Mouse (Mus musculus): ENCODE results near the gene Cnnm4.
A peak's percentile ranks its signal among the peaks of the same experiment; 100 is the strongest.

Cnnm4 gene

GRCm38 (mm10) chr1:36471181-36472105 is at the start of gene Cnnm4:
Cnnm4 (plus strand) TSS chr1:36471620.
- peak; percentile 86 for DNase-seq

GRCm38 (mm10) chr1:36429511-36429910 is 41.9 kb upstream of the Cnnm4 start:
- no peak for DNase-seq

- no peak for DNase-seq
Measured at GRCm38 (mm10) chr1:36432999-36433398, 38.4 kb upstream of the Cnnm4 start.

- no peak for DNase-seq
Measured at GRCm38 (mm10) chr1:36433616-36434015, 37.8 kb upstream of the Cnnm4 start.

GRCm38 (mm10) chr1:36435071-36435470 is 36.3 kb upstream of the Cnnm4 start:
- no peak for DNase-seq

- DNase-seq, result no peak
Measured at GRCm38 (mm10) chr1:36436515-36436914, 34.9 kb upstream of the Cnnm4 start.

- no peak for DNase-seq
Measured at GRCm38 (mm10) chr1:36437223-36437622, 34.2 kb upstream of the Cnnm4 start.

- DNase-seq, result peak; percentile 84
Measured at GRCm38 (mm10) chr1:36441101-36441500, 30.3 kb upstream of the Cnnm4 start.

- DNase-seq, result peak; percentile 97
Measured at GRCm38 (mm10) chr1:36444471-36445464, 26.7 kb upstream of the Cnnm4 start, which contains the start of gene Lman2l. Lman2l (minus strand) TSS chr1:36445271.

GRCm38 (mm10) chr1:36445508-36445907 is 25.9 kb upstream of the Cnnm4 start:
- no peak for DNase-seq

GRCm38 (mm10) chr1:36446106-36446824 is 25.2 kb upstream of the Cnnm4 start:
- peak; percentile 19 for DNase-seq

- no peak for DNase-seq
Measured at GRCm38 (mm10) chr1:36446841-36447240, 24.6 kb upstream of the Cnnm4 start.

- no peak for DNase-seq
Measured at GRCm38 (mm10) chr1:36454055-36454815, 17.2 kb upstream of the Cnnm4 start.

- DNase-seq, result no peak
Measured at GRCm38 (mm10) chr1:36457388-36458014, 13.9 kb upstream of the Cnnm4 start.

- no peak for DNase-seq
Measured at GRCm38 (mm10) chr1:36458169-36458568, 13.3 kb upstream of the Cnnm4 start.

- DNase-seq, result no peak
Measured at GRCm38 (mm10) chr1:36461829-36462228, 9.6 kb upstream of the Cnnm4 start.

- no peak for DNase-seq
Measured at GRCm38 (mm10) chr1:36465641-36466160, 5.7 kb upstream of the Cnnm4 start.

GRCm38 (mm10) chr1:36467446-36467845 is 4.0 kb upstream of the Cnnm4 start:
- DNase-seq, result no peak

- DNase-seq, result peak; percentile 46
Measured at GRCm38 (mm10) chr1:36469811-36470444, 1.5 kb upstream of the Cnnm4 start.

GRCm38 (mm10) chr1:36472106-36472440 is 653 bp downstream of the Cnnm4 start:
- peak; percentile 65 for DNase-seq
